Mouse (Mus musculus) G1E (cell line): ENCODE results near the gene Mark2. TPM values are rescaled to one million over a fixed set of nuclear protein-coding genes. Genes with fewer than 3 reads are reported as not detected.

Source experiments
- ATAC-seq: 2 replicates; pipeline ENCODE4 v1.8.0; 2016; ENCODE audit warnings: mild to moderate bottlenecking; ENCODE audit not compliant: insufficient number of reproducible peaks, poor library complexity, low FRiP score, severe bottlenecking; ENCODE audit errors: extremely low read depth
- DNase-seq: peaks from one replicate; pipeline ENCODE4 v3.0.0; 2012; ENCODE audit warnings: low spot score
- H3K27me3 ChIP-seq: 2 replicates; pipeline ENCODE4 v1.6.1; 2012; ENCODE audit warnings: mild to moderate bottlenecking, low read length, inconsistent platforms; ENCODE audit not compliant: insufficient read depth
- H3K36me3 ChIP-seq: replicated peaks from 2 replicates; pipeline ENCODE3; 2012; ENCODE audit warnings: mild to moderate bottlenecking, inconsistent platforms
- H3K4me1 ChIP-seq: 2 replicates; pipeline ENCODE4 v1.6.1; 2012; ENCODE audit warnings: low read depth, low read length, inconsistent platforms, mixed read lengths; ENCODE audit not compliant: insufficient read depth
- H3K4me3 ChIP-seq: 2 replicates; pipeline ENCODE4 v1.5.1; 2012; ENCODE audit warnings: low read depth, mild to moderate bottlenecking, inconsistent platforms, low read length, moderate library complexity, mixed read lengths
- H3K9me3 ChIP-seq: replicated peaks from 2 replicates; pipeline ENCODE4 v1.6.1; 2012; ENCODE audit warnings: inconsistent platforms
- CTCF ChIP-seq: IDR thresholded peaks from 2 replicates; pipeline ENCODE4 v1.5.1; 2012; ENCODE audit warnings: low read depth, low read length, inconsistent platforms, mixed read lengths
- GATA1 ChIP-seq: IDR thresholded peaks from 2 replicates; pipeline ENCODE4 v1.6.1; 2012; ENCODE audit warnings: borderline replicate concordance, low read length, inconsistent platforms, mixed read lengths
- GATA2 ChIP-seq: IDR thresholded peaks from 2 replicates; pipeline ENCODE4 v1.6.1; 2012; ENCODE audit warnings: low read depth, low read length, inconsistent platforms, borderline replicate concordance
- POLR2AphosphoS5 ChIP-seq: IDR thresholded peaks from 2 replicates; pipeline ENCODE4 v1.6.1; 2012; ENCODE audit warnings: low read depth, low read length, inconsistent platforms; ENCODE audit not compliant: insufficient replicate concordance
- TAL1 ChIP-seq: conservative IDR thresholded peaks from 2 replicates; pipeline ENCODE4 v1.6.1; 2012; ENCODE audit warnings: low read depth, low read length, inconsistent platforms, mixed read lengths
- polyA plus RNA-seq: library from polyadenylated mRNA; stranded (reverse); fragments of >175 nt; gene quantifications from 2 replicates; pipeline ENCODE4 v1.2.3, GENCODE M21; 2012
- total RNA-seq, 2 experiments: library from RNA; stranded (forward) in 1 of 2; stranded (reverse) in 1 of 2; fragments of 200-1000 nt in 1 of 2; fragments of >200 nt in 1 of 2; fragmentation: Nextera tagmentation in 1 of 2; gene quantifications; 2 replicates each; pipeline ENCODE4 v1.2.3; 2014 to 2017

The Mark2 gene
- total and polyA plus RNA-seq, 3 experiments: 22.0 to 297 (median 182) TPM

DNA sequence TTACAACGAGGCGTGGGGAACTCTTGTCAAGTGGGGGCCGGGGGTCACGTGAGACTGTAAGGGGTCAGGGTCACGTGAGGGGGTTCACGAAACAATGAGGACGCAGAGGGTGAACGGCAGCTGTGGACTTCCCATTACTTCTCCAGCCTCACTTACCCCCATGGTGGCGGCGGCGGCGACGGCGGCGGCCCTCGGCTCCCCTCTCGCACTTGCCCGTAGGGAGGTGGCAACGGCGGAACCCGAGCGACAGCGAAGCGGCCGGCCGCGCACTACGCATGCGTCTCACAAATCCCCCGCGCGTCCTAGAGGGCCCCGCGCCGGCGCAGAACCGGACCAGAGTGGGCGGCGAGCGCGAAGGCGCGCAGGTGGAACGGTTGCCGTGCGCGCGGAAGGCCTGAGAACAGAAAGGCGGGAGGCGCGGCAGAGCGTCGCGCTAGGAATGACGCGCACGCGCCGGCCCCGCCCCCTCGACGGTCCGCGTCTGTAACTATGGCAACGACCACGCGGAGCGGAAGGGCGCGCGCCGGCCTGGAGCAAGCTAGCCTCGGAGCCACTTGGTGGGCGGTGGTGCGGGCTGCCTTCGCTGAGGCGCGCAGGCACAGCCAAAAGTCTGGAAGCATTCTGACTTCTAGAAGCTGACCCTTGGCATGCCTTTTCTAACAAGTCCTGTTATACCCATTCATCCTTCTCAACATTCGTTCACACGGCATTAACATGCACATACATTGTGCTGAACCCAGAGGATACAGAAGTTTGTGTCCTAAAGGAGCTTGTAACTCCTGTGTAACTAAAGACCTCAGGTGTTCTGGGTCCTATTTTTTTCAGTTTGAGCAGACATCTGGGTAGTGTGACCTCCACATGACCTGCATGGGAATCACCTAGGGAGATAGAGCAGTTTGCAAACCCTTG lies 100.6 kb downstream of the Mark2 start, which contains the start of gene Naa40:
Naa40 (minus strand) TSS at position 402 of the 909 bp plus-strand sequence.
- H3K27me3 ChIP-seq: peaks cover 24% of the 10 kb centered on the region
- TF ChIP-seq GATA1 (no peak), CTCF (no peak), TAL1 (no peak), POLR2AphosphoS5 (no peak)
- H3K36me3 ChIP-seq: peaks cover 32% of the 10 kb centered on the region
- DNase-seq (peak; percentile 95), ATAC-seq (peak; percentile 78)
- peak within 1 kb of the TSS; percentile 86 for H3K4me3 ChIP-seq
- peaks cover 41% of the 10 kb centered on the region for H3K4me1 ChIP-seq
- no peaks in the 10 kb centered on the region for H3K9me3 ChIP-seq

DNA sequence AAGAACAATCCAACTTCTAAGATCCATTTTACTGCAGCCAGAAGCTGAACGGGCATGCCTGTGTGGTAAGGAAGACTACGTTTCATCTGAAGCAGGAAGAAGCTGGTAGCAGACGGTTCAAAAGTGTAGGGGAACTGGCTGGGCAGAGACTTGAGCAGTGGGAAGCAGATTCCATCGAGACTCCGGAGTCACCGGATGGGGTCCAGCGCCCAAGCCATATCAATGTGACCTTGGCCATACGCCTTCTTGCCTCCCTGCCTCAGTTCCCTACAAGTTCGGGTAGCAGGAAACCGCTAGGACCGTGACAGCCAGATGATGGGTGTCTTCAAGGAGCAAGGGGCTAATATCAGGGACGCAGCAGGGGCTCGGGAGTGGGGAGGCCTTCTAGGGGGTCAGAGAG lies 101.4 kb downstream of the Mark2 start:
- DNase-seq (no peak), ATAC-seq (no peak)
- H3K9me3 ChIP-seq: no peaks in the 10 kb centered on the region
- H3K27me3 ChIP-seq: peaks cover 21% of the 10 kb centered on the region
- TF ChIP-seq CTCF: no peak
- no peak for TF ChIP-seq TAL1
- TF ChIP-seq POLR2AphosphoS5: no peak
- no peak for TF ChIP-seq GATA1
- TF ChIP-seq GATA2: no peak
- peak overlapping the region; percentile 86 for H3K4me3 ChIP-seq
- H3K36me3 ChIP-seq: peaks cover 39% of the 10 kb centered on the region
- peaks cover 46% of the 10 kb centered on the region for H3K4me1 ChIP-seq

DNA sequence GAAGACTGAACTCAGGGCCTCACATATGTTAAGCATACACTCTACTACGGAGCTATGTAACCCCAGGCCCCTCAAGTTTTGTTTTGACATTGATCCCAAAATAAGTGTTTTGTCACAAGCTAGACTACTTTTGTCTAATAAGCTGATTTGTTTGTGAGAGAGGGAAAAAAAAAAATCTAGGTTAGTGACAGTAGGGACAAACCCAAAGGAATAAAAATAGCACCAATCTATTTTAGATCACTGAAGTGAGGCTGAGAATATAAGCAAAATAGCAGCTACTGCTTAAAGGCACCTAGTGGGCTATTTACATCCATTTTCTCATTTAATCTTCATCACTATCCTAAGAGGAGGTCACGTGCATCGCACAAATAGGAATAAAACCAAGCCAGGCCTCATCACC lies 102.1 kb downstream of the Mark2 start:
- peaks cover 49% of the 10 kb centered on the region for H3K4me1 ChIP-seq
- ATAC-seq: no peak

DNA sequence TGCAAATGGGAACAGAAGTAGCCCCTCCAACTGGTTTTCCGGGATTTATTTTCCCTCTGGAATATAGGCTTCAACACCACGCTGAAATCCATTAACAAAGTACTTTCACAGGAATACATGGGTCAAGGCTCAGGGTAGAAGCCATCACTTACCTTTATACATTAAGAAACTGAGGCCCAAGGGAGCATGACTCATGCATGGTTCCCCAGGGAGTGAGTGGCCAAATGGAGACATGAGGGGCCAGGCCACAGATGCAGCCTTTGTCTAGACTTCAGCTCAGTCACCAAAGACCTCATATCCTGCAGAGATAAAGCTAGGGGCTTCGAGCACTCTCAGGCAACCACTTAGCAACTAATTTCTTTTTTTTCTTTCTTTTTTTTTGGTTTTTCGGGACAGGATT lies 104.9 kb downstream of the Mark2 start:
- DNase-seq (no peak), ATAC-seq (no peak)
- Histone ChIP-seq H3K4me1 (peaks cover 49% of the 10 kb centered on the region), H3K9me3 (no peaks in the 10 kb centered on the region), H3K4me3 (no peak overlapping the region), H3K27me3 (no peaks in the 10 kb centered on the region), H3K36me3 (peaks cover 71% of the 10 kb centered on the region)
- TF ChIP-seq TAL1 (no peak), GATA1 (no peak), POLR2AphosphoS5 (no peak), GATA2 (no peak), CTCF (no peak)

More for the DNA sequence above, 102.1 kb downstream of the Mark2 start:
- no peak for TF ChIP-seq GATA1
- no peak for TF ChIP-seq POLR2AphosphoS5
- no peak for TF ChIP-seq GATA2
- TF ChIP-seq TAL1: no peak
- TF ChIP-seq CTCF: no peak
- H3K27me3 ChIP-seq: peaks cover 18% of the 10 kb centered on the region
- peaks cover 45% of the 10 kb centered on the region for H3K36me3 ChIP-seq
- no peaks in the 10 kb centered on the region for H3K9me3 ChIP-seq
- no peak for DNase-seq
- H3K4me3 ChIP-seq: peak overlapping the region; percentile 86

DNA sequence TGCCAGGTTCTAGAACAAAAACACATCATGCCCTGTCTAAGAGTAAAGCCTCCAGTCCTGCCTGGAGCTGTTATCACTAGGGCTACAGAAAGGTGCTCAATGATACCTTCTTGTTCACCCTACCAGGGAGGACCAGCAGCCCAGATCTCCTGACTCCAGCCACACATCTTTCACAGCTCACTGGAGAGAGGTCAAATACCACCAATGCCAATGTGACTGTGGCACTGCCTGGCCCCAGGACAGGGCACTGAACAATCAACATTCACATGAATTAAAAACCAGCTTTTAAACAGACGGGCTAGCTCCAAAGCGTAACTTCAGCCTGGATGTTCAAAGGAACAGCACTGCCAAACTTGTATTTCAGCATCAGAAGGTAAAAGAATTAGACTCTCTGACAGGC lies 105.6 kb downstream of the Mark2 start:
- DNase-seq: no peak
- H3K4me3 ChIP-seq: no peak overlapping the region
- no peak for ATAC-seq
- peaks cover 43% of the 10 kb centered on the region for H3K4me1 ChIP-seq
- no peaks in the 10 kb centered on the region for H3K9me3 ChIP-seq
- TF ChIP-seq GATA2 (no peak), TAL1 (no peak), POLR2AphosphoS5 (no peak), CTCF (no peak), GATA1 (no peak)
- H3K27me3 ChIP-seq: no peaks in the 10 kb centered on the region
- H3K36me3 ChIP-seq: peaks cover 78% of the 10 kb centered on the region

DNA sequence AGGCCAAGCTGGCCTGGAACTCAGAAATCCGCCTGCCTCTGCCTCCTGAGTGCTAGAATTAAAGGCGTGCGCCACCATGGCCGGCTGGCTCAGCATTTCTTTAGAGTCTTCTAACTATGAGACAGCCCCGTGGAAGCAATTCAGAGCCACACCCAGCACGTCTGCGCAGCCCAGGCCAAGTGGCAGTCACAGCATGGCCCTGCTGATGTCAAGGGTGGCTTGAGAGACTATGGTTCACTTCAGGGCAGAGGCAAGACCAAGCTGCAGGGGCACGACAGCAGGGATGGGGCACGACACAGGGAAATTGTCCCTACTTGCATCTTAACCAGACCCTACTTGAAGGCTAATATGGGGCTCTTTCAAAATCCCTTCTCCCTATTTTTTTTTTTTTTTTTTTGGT lies 106.2 kb downstream of the Mark2 start:
- DNase-seq: no peak
- Histone ChIP-seq H3K4me1 (peaks cover 43% of the 10 kb centered on the region), H3K36me3 (peaks cover 84% of the 10 kb centered on the region)

More for the DNA sequence above, 106.2 kb downstream of the Mark2 start:
- no peak for ATAC-seq
- Histone ChIP-seq H3K9me3 (no peaks in the 10 kb centered on the region), H3K27me3 (no peaks in the 10 kb centered on the region), H3K4me3 (no peak overlapping the region)
- no peak for TF ChIP-seq GATA2
